Mouse (Mus musculus): ENCODE measurements around the gene Dhtkd1. TPM values are rescaled to one million over a fixed set of nuclear protein-coding genes. Genes with fewer than 3 reads are reported as not detected.

Dhtkd1 gene
- polyA plus RNA-seq, 1 experiment from 2014 or later: 10.1 TPM

- Histone ChIP-seq H3K36me3 (ENCODE audit: control insufficient read depth, insufficient read depth, low read length) (no peaks in the 10 kb centered on the region; the same call in 1 of the 2 replicates), H3K9me3 (ENCODE audit: control insufficient read depth, low read length) (no peaks in the 10 kb centered on the region), H3K4me2 (ENCODE audit: low read depth, low read length) (no peak overlapping the region), H3K4me1 (ENCODE audit: control insufficient read depth, insufficient read depth, low read length) (no peaks in the 10 kb centered on the region), H3K27me3 (ENCODE audit: control insufficient read depth, insufficient read depth, low read length) (no peaks in the 10 kb centered on the region), H3K9ac (replicated peaks; ENCODE audit: low read depth, low read length) (no peak overlapping the region), H3K27ac (ENCODE audit: low read depth, low read length) (no peak overlapping the region), H3K4me3 (ENCODE audit: low read depth, low read length) (no peak overlapping the region)
- ATAC-seq (ENCODE audit: low read depth): no peak
- WGBS: 90% methylated on average over 9 of the region's 9 CpGs
Observed at GRCm38 (mm10) chr2:5923786-5924185, 18.8 kb downstream of the Dhtkd1 start.

GRCm38 (mm10) chr2:5922823-5923222, 19.8 kb downstream of the Dhtkd1 start:
- H3K4me1 ChIP-seq (ENCODE audit: control insufficient read depth, insufficient read depth, low read length): no peaks in the 10 kb centered on the region
- 94% methylated on average over 6 of the region's 6 CpGs for WGBS
- no peak for ATAC-seq (ENCODE audit: low read depth)

DNA sequence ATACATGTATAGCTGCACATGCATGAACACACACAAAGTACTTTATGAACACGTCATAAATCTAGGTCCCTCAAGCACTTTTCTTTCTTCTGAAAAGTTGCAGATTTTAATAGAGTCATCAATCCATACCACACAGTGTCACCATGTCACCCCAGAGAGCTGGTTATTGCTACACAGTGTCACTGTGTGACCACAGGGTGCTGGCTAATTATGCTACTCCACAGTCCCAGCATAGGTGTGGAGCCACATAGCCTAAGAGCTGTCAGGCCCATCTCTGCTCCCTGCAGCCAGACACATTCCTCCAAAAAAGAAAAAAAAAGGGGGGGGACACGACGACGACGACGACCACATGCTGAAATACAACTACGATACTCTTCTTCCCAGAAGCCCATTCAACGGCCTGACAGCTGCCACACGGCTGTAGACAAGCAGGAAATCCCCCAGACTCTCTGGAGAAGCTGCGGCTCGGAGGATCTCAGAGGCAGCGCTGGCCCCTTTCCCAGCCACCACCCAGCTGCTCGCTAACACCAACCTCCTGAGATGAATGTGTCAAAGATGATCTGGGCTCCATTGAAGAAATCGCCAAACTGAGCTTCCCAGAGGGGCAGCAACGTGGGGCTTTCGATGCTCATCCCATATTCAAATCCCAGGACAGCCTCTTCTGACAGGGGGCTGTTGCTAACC, 31.2 kb downstream of the Dhtkd1 start:
- Histone ChIP-seq H3K36me3 (ENCODE audit: control insufficient read depth, insufficient read depth, low read length) (peaks cover 10% of the 10 kb centered on the region; the same call in 1 of the 2 replicates), H3K4me2 (ENCODE audit: low read depth, low read length) (no peak overlapping the region), H3K9me3 (ENCODE audit: control insufficient read depth, low read length) (no peaks in the 10 kb centered on the region), H3K4me1 (ENCODE audit: control insufficient read depth, insufficient read depth, low read length) (no peaks in the 10 kb centered on the region), H3K27me3 (ENCODE audit: control insufficient read depth, insufficient read depth, low read length) (no peaks in the 10 kb centered on the region), H3K27ac (ENCODE audit: low read depth, low read length) (peak overlapping the region; percentile 16; the same call in 1 of the 2 replicates), H3K4me3 (ENCODE audit: low read depth, low read length) (no peak overlapping the region), H3K9ac (replicated peaks; ENCODE audit: low read depth, low read length) (no peak overlapping the region)
- 0 out of 2 replicates have a peak, but pooled peaks have one; percentile 28 for ATAC-seq (ENCODE audit: low read depth)
- 53% methylated on average over 16 of the region's 16 CpGs for WGBS

More at GRCm38 (mm10) chr2:5922823-5923222, 19.8 kb downstream of the Dhtkd1 start:
- Histone ChIP-seq H3K4me2 (ENCODE audit: low read depth, low read length) (no peak overlapping the region), H3K9ac (replicated peaks; ENCODE audit: low read depth, low read length) (no peak overlapping the region), H3K4me3 (ENCODE audit: low read depth, low read length) (no peak overlapping the region), H3K27ac (ENCODE audit: low read depth, low read length) (no peak overlapping the region), H3K9me3 (ENCODE audit: control insufficient read depth, low read length) (no peaks in the 10 kb centered on the region), H3K27me3 (ENCODE audit: control insufficient read depth, insufficient read depth, low read length) (no peaks in the 10 kb centered on the region), H3K36me3 (ENCODE audit: control insufficient read depth, insufficient read depth, low read length) (no peaks in the 10 kb centered on the region; the same call in 1 of the 2 replicates)

DNA sequence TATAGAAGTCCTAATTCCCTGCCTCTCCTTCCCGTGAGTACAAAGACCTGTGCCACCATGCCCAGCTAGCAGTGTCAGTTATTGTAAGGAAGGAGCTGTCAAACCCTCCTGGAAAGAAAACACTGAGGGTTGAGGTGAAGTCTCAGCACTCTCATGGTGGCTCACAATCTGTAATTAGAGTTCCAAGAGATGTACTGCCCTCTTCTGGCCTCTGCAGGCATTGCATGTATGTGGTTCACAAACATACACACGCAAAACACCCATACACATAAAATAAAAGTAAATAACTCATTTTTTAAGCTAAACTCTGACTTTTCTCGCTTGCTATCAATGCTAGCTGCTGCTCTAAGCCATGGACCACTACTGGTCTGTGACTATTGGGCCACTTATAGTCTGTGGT, 36.0 kb downstream of the Dhtkd1 start:
- ATAC-seq (ENCODE audit: low read depth): no peak
- no peaks in the 10 kb centered on the region for H3K9me3 ChIP-seq (ENCODE audit: control insufficient read depth, low read length)
- no peak overlapping the region for H3K9ac ChIP-seq (replicated peaks; ENCODE audit: low read depth, low read length)
- WGBS: 49% methylated on average over 3 of the region's 3 CpGs
- no peak overlapping the region for H3K4me2 ChIP-seq (ENCODE audit: low read depth, low read length)
- H3K27ac ChIP-seq (ENCODE audit: low read depth, low read length): no peak overlapping the region
- H3K36me3 ChIP-seq (ENCODE audit: control insufficient read depth, insufficient read depth, low read length): 0 out of 2 replicates have a peak, but pooled peaks cover 4% of the 10 kb centered on the region
- no peak overlapping the region for H3K4me3 ChIP-seq (ENCODE audit: low read depth, low read length)
- H3K4me1 ChIP-seq (ENCODE audit: control insufficient read depth, insufficient read depth, low read length): no peaks in the 10 kb centered on the region
- no peaks in the 10 kb centered on the region for H3K27me3 ChIP-seq (ENCODE audit: control insufficient read depth, insufficient read depth, low read length)

- WGBS: 35% methylated on average over 5 of the region's 5 CpGs
- no peak for ATAC-seq (ENCODE audit: low read depth)
- Histone ChIP-seq H3K27ac (ENCODE audit: low read depth, low read length) (no peak overlapping the region), H3K4me3 (ENCODE audit: low read depth, low read length) (no peak overlapping the region), H3K36me3 (ENCODE audit: control insufficient read depth, insufficient read depth, low read length) (no peaks in the 10 kb centered on the region), H3K4me1 (ENCODE audit: control insufficient read depth, insufficient read depth, low read length) (no peaks in the 10 kb centered on the region), H3K9ac (replicated peaks; ENCODE audit: low read depth, low read length) (no peak overlapping the region), H3K27me3 (ENCODE audit: control insufficient read depth, insufficient read depth, low read length) (no peaks in the 10 kb centered on the region), H3K4me2 (ENCODE audit: low read depth, low read length) (no peak overlapping the region), H3K9me3 (ENCODE audit: control insufficient read depth, low read length) (no peaks in the 10 kb centered on the region)
Observed at GRCm38 (mm10) chr2:5906092-5906491, 36.5 kb downstream of the Dhtkd1 start.

- H3K4me1 ChIP-seq (ENCODE audit: control insufficient read depth, insufficient read depth, low read length): no peaks in the 10 kb centered on the region
- WGBS: 57% methylated on average over 5 of the region's 5 CpGs
- no peak overlapping the region for H3K9ac ChIP-seq (replicated peaks; ENCODE audit: low read depth, low read length)
- no peak for ATAC-seq (ENCODE audit: low read depth)
- no peaks in the 10 kb centered on the region for H3K9me3 ChIP-seq (ENCODE audit: control insufficient read depth, low read length)
- no peak overlapping the region for H3K4me3 ChIP-seq (ENCODE audit: low read depth, low read length)
- no peaks in the 10 kb centered on the region for H3K27me3 ChIP-seq (ENCODE audit: control insufficient read depth, insufficient read depth, low read length)
- peaks cover 13% of the 10 kb centered on the region; the same call in 1 of the 2 replicates for H3K36me3 ChIP-seq (ENCODE audit: control insufficient read depth, insufficient read depth, low read length)
- H3K4me2 ChIP-seq (ENCODE audit: low read depth, low read length): no peak overlapping the region
- no peak overlapping the region for H3K27ac ChIP-seq (ENCODE audit: low read depth, low read length)
Observed at GRCm38 (mm10) chr2:5900145-5900544, 42.4 kb downstream of the Dhtkd1 start.

DNA sequence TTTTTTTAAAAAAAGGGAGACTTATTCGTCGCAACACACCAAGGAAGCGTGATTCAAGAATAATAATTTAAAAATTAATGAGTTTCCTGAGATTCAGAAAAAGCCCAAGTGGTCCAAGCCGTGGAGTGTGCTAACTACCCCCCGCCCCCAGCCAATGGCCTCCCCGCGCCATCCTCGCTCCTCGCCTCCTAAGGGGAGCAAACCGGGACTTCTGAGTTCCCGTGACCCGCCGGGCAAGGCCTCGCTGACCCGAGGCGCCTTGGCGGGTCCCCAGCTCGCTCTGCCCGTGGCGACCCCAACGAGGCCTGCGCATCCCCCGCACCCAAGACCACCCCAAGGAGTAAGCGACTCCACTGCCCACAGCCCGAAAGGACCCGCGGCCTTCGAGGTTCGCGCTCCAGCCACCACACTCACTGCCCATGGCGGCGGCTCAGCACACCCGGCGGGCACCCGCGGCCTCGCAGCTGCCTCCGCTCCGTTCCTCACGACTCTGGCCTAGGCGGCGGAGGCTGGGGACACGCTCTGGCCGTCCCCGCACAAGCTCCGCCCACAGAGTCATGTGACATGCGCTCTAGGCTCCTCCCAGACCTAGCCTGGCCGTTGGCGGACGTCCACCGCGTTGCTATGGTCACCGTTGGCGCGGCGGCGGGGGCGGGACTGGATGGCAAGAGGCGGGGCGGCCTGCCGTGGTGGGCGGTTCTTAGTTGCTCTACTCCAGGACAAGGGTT, 47.6 kb downstream of the Dhtkd1 start, which contains the start of gene Sec61a2:
Sec61a2 (minus strand) TSS at position 590 of the 728 bp plus-strand sequence.
- Histone ChIP-seq H3K4me2 (ENCODE audit: low read depth, low read length) (peak within 1 kb of the TSS; percentile 76), H3K27ac (ENCODE audit: low read depth, low read length) (peak within 1 kb of the TSS; percentile 70), H3K9ac (replicated peaks; ENCODE audit: low read depth, low read length) (peak within 1 kb of the TSS; percentile 92), H3K9me3 (ENCODE audit: control insufficient read depth, low read length) (no peaks in the 10 kb centered on the region), H3K36me3 (ENCODE audit: control insufficient read depth, insufficient read depth, low read length) (peaks cover 16% of the 10 kb centered on the region), H3K4me3 (ENCODE audit: low read depth, low read length) (peak within 1 kb of the TSS; percentile 85), H3K4me1 (ENCODE audit: control insufficient read depth, insufficient read depth, low read length) (peaks cover 7% of the 10 kb centered on the region; the same call in 1 of the 2 replicates), H3K27me3 (ENCODE audit: control insufficient read depth, insufficient read depth, low read length) (no peaks in the 10 kb centered on the region)
- ATAC-seq (ENCODE audit: low read depth): peak; percentile 99
- WGBS: under 1% methylated on average over 62 of the region's 62 CpGs

DNA sequence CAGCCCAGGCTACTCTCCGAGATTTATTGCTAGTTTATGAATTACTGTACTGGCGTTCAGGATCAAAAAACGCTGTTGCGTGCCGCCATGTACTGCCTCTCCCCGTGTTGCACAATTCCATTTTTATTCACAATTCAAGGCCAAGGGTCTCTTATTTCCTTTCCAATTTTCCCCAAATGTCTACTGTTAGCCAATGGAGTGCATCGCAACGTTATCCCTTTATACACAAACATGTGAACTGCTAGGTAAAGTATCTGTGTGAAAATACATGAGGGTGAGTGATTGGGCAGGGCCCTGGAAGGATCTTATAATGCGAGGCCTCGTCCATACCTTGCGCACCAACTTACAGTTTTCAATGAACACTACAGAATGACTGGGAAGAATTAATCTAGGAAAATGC, 48.3 kb downstream of the Dhtkd1 start:
- Histone ChIP-seq H3K4me1 (ENCODE audit: control insufficient read depth, insufficient read depth, low read length) (peaks cover 7% of the 10 kb centered on the region; the same call in 1 of the 2 replicates), H3K27me3 (ENCODE audit: control insufficient read depth, insufficient read depth, low read length) (no peaks in the 10 kb centered on the region), H3K36me3 (ENCODE audit: control insufficient read depth, insufficient read depth, low read length) (peaks cover 16% of the 10 kb centered on the region), H3K4me3 (ENCODE audit: low read depth, low read length) (peak overlapping the region; percentile 85), H3K4me2 (ENCODE audit: low read depth, low read length) (peak overlapping the region; percentile 76), H3K9ac (replicated peaks; ENCODE audit: low read depth, low read length) (peak overlapping the region; percentile 92; the same call in 1 of the 2 replicates), H3K9me3 (ENCODE audit: control insufficient read depth, low read length) (no peaks in the 10 kb centered on the region), H3K27ac (ENCODE audit: low read depth, low read length) (no peak overlapping the region)
- WGBS: 31% methylated on average over 11 of the region's 11 CpGs
- ATAC-seq (ENCODE audit: low read depth): no peak

- Histone ChIP-seq H3K36me3 (ENCODE audit: control insufficient read depth, insufficient read depth, low read length) (peaks cover 21% of the 10 kb centered on the region), H3K4me3 (ENCODE audit: low read depth, low read length) (no peak overlapping the region), H3K4me1 (ENCODE audit: control insufficient read depth, insufficient read depth, low read length) (peaks cover 7% of the 10 kb centered on the region; the same call in 1 of the 2 replicates), H3K27ac (ENCODE audit: low read depth, low read length) (no peak overlapping the region), H3K4me2 (ENCODE audit: low read depth, low read length) (no peak overlapping the region), H3K27me3 (ENCODE audit: control insufficient read depth, insufficient read depth, low read length) (no peaks in the 10 kb centered on the region), H3K9me3 (ENCODE audit: control insufficient read depth, low read length) (no peaks in the 10 kb centered on the region), H3K9ac (replicated peaks; ENCODE audit: low read depth, low read length) (no peak overlapping the region)
- ATAC-seq (ENCODE audit: low read depth): no peak
- WGBS: 77% methylated on average over 2 of the region's 2 CpGs
Observed at GRCm38 (mm10) chr2:5889412-5889811, 53.2 kb downstream of the Dhtkd1 start.
